Mouse (Mus musculus): ENCODE measurements around the gene Elf5. TPM values are rescaled to one million over a fixed set of nuclear protein-coding genes. Genes with fewer than 3 reads are reported as not detected.

The Elf5 gene
- polyA plus RNA-seq, 1 experiment from 2014 or later, result 0.10 TPM

DNA sequence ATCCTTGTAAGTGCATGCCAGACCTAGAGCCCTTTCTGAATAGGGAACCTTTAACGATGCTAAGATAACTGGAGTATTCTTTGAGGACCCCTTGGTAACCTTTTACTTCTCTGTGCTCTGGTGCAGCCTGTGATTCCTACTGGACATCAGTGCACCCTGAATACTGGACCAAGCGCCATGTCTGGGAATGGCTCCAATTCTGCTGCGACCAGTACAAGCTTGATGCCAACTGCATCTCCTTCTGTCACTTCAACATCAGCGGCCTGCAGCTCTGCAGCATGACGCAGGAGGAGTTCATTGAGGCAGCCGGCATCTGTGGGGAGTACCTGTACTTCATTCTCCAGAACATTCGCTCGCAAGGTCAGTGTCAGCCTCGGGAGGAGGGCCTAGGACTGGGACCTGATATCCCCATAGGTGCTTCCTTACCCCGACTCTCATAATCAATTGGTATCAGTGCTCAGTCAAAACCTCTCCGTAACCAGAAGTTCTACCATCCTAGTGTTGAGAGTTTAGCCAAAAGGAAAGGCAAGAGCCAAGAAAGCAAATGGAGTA, 27.7 kb downstream of the Elf5 start:
- Histone ChIP-seq H3K27ac (replicated peaks) (no peak overlapping the region), H3K4me2 (replicated peaks) (no peak overlapping the region), H3K36me3 (no peaks in the 10 kb centered on the region), H3K4me3 (no peak overlapping the region), H3K9me3 (no peaks in the 10 kb centered on the region), H3K27me3 (no peaks in the 10 kb centered on the region), H3K9ac (replicated peaks) (no peak overlapping the region), H3K4me1 (0 out of 2 replicates have a peak, but pooled peaks cover 3% of the 10 kb centered on the region)
- WGBS, result 91% methylated on average over 11 of the region's 11 CpGs
- no peak for ATAC-seq (ENCODE audit: low FRiP score, low read depth)

DNA sequence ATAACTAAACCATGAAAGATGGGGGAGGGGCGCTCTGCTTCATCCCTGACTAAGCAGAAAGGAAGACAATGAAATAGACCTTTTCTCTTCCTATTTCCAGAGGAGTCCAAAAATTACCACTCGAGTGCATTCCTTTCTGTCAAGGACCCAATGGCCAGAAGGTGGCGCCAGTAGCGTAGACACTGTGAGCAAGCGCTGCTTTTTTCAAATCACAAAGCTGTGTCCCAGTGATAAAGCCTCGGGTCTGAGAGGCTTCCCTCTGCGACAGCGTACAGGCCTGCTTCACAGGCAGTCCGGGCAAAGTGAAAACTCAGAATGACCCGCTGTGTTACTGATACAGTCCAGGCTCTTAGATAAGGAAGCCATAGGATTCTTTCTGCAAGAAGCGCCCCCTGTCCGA, 28.2 kb downstream of the Elf5 start:
- peak overlapping the region; percentile 29 for H3K4me3 ChIP-seq
- H3K9ac ChIP-seq (replicated peaks), result peak overlapping the region; percentile 37; the same call in 1 of the 2 replicates
- no peak overlapping the region for H3K27ac ChIP-seq (replicated peaks)
- H3K27me3 ChIP-seq, result no peaks in the 10 kb centered on the region
- H3K9me3 ChIP-seq, result no peaks in the 10 kb centered on the region
- H3K4me1 ChIP-seq, result 0 out of 2 replicates have a peak, but pooled peaks cover 3% of the 10 kb centered on the region
- peak overlapping the region; percentile 51 for H3K4me2 ChIP-seq (replicated peaks)
- peak; percentile 47; the same call in 1 of the 2 replicates for ATAC-seq (ENCODE audit: low FRiP score, low read depth)
- no peaks in the 10 kb centered on the region for H3K36me3 ChIP-seq
- WGBS, result 6% methylated on average over 12 of the region's 12 CpGs

DNA sequence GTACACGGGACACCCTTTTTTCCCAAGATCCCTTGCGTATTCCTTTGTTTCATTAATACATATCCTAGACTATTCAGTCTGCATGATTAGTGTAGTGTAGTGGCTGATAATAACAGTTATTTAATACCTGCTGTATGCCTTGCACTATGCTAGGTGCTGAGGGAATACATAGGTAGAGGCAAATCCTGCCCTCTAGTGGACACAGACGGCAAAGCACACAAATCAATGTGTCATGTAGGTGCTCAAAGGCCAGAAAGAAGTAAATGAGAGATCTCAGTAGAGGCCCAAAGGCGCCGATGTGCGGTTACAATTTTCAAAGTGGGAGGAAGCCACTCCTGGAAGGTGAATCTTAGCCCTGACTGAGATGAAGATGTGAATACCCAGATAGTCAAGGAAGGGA, 34.3 kb downstream of the Elf5 start:
- no peaks in the 10 kb centered on the region for H3K36me3 ChIP-seq
- no peaks in the 10 kb centered on the region for H3K27me3 ChIP-seq
- H3K9ac ChIP-seq (replicated peaks), result no peak overlapping the region
- no peak overlapping the region for H3K4me3 ChIP-seq
- H3K4me1 ChIP-seq, result no peaks in the 10 kb centered on the region
- H3K9me3 ChIP-seq, result no peaks in the 10 kb centered on the region
- 68% methylated on average over 6 of the region's 6 CpGs for WGBS
- no peak overlapping the region for H3K27ac ChIP-seq (replicated peaks)
- no peak for ATAC-seq (ENCODE audit: low FRiP score, low read depth)
- H3K4me2 ChIP-seq (replicated peaks), result no peak overlapping the region

DNA sequence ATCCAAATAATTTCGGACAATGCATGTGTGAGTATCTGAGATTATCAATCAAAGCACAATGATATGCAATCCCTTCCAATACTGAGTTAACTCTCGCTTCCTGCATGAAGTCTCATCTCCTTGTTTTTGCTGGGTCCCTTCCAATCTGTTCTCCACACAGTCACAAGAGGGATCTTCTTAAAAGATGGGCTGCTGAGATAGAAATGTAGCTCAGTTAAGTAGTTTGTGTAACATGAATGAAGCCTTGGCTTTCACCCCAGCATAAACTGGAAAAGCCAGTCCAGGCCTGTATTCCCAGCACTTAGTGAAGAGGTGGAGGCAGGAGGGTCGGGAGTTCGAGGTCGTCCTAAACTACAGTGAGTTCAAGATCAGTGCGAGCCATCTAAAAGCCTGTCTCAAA, 34.8 kb downstream of the Elf5 start:
- H3K9me3 ChIP-seq, result no peaks in the 10 kb centered on the region
- no peaks in the 10 kb centered on the region for H3K4me1 ChIP-seq
- H3K4me3 ChIP-seq, result no peak overlapping the region
- H3K27me3 ChIP-seq, result no peaks in the 10 kb centered on the region
- no peaks in the 10 kb centered on the region for H3K36me3 ChIP-seq
- no peak overlapping the region for H3K4me2 ChIP-seq (replicated peaks)
- ATAC-seq (ENCODE audit: low FRiP score, low read depth), result no peak
- WGBS, result 91% methylated on average over 6 of the region's 6 CpGs
- no peak overlapping the region for H3K9ac ChIP-seq (replicated peaks)
- no peak overlapping the region for H3K27ac ChIP-seq (replicated peaks)

DNA sequence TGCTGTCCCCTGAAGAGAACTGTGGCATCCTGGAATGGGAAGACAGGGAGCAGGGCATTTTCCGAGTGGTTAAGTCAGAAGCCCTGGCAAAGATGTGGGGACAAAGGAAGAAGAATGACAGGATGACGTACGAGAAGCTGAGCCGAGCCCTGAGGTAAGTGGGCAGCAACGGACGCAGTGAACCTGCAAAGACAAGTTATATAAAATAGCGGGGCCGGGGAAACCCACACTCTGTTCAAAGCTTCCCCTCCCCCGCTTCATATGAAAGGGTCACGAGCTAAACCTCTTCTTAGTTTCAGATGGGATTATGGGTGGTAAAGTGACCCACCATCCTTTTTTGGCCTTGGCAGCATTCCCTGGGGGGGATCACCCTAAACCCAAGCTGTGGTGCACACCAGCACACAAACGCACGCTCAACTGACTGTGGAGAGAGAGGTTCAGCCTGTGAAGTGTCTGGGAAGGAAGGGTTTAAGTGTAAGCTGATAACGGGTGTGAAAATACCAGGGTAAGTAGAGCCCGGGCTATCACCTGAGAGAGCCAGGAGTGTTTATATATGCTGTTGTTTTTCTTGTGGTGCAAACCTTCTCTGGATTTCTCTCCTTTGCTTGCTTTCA, 37.6 kb downstream of the Elf5 start:
- Histone ChIP-seq H3K27ac (replicated peaks) (no peak overlapping the region), H3K4me3 (no peak overlapping the region), H3K9me3 (no peaks in the 10 kb centered on the region), H3K36me3 (peaks cover 16% of the 10 kb centered on the region), H3K4me1 (no peaks in the 10 kb centered on the region), H3K27me3 (no peaks in the 10 kb centered on the region), H3K9ac (replicated peaks) (no peak overlapping the region), H3K4me2 (replicated peaks) (no peak overlapping the region)
- ATAC-seq (ENCODE audit: low FRiP score, low read depth), result no peak
- 71% methylated on average over 14 of the region's 14 CpGs for WGBS

DNA sequence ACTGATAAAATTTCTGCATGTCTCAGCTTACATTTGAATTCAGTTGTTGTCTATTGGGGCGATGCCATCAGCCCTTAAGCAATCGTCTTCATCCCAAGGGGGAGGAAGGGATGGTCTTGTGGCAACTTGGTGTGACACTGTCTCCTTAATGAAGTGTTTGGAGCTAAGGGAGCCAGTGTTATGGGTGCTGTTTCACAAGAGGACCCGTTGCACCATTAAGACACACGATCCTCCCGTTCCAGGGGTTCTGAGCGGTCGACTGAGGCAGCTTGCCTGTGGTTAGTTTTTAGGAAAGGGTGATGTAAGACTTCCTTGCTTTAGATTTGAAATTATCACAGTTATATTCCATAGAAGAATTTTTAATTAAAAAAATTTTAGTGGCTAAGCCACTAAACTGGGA, 38.3 kb downstream of the Elf5 start:
- Histone ChIP-seq H3K36me3 (peaks cover 24% of the 10 kb centered on the region), H3K27ac (replicated peaks) (no peak overlapping the region), H3K9ac (replicated peaks) (no peak overlapping the region), H3K9me3 (no peaks in the 10 kb centered on the region), H3K4me3 (no peak overlapping the region), H3K27me3 (no peaks in the 10 kb centered on the region), H3K4me1 (no peaks in the 10 kb centered on the region), H3K4me2 (replicated peaks) (no peak overlapping the region)
- 94% methylated on average over 7 of the region's 7 CpGs for WGBS
- no peak for ATAC-seq (ENCODE audit: low FRiP score, low read depth)

DNA sequence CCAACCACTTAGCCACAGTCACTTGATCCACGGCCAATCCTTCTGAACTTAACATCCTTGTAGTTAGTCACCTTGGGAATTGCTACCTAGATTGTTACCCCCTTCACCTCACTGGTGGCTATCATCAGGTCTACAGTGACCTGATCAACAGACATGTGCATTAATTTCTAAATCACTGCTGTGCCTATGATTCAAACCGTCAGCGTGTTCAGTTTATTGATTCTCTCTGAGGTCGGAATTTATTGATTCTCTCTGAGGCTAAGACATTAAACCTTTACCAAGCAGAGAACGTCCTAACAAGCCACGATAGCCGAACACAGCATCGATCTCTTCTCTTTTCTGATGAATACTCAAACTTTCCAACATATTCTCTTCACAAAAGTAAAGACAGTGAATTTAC, 38.8 kb downstream of the Elf5 start:
- Histone ChIP-seq H3K4me3 (no peak overlapping the region), H3K27ac (replicated peaks) (no peak overlapping the region), H3K4me2 (replicated peaks) (no peak overlapping the region), H3K9ac (replicated peaks) (no peak overlapping the region), H3K27me3 (no peaks in the 10 kb centered on the region), H3K36me3 (peaks cover 29% of the 10 kb centered on the region), H3K4me1 (no peaks in the 10 kb centered on the region), H3K9me3 (no peaks in the 10 kb centered on the region)
- ATAC-seq (ENCODE audit: low FRiP score, low read depth), result no peak
- 88% methylated on average over 8 of the region's 8 CpGs for WGBS

DNA sequence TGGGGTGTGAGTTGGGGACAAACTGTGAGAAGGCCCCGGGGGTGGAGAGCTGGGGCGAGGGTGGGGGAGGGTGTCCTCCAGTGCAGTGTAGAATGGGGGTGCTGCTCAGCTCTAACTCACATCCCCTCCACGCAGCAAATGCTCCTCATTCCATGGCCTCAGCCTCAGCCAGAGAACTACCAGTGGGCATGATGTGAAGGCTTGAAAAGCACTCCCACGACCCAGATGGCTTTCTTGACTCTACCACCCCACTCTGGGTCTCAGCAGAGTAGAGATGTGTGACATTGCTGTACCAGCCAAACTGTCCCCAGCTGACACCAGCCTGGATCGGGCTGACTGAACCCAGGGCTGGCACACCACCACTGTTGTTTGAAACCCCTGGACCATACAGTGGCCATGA, 41.1 kb downstream of the Elf5 start:
- 85% methylated on average over 5 of the region's 5 CpGs for WGBS
- no peak for ATAC-seq (ENCODE audit: low FRiP score, low read depth)

DNA sequence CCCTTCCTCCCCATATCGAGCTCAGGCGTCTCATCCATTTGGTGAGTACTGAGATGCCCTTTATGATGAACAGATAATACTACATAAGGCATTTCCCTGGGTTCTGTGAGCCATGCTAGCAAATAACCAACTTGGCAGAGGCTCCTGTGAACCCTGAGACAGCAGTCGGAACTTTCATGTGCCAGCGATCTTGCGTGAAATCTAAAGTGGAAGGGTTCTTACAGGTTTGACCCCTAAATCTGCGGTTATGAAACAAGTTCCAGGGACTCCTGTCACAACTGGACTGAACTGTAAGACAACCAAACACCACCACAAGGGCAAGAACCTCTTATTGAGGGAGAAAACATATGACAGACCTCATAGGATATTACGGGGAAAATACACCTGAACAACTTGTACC, 44.3 kb downstream of the Elf5 start:
- Histone ChIP-seq H3K9ac (replicated peaks) (no peak overlapping the region), H3K4me1 (no peaks in the 10 kb centered on the region), H3K4me2 (replicated peaks) (no peak overlapping the region), H3K4me3 (no peak overlapping the region), H3K27me3 (no peaks in the 10 kb centered on the region), H3K27ac (replicated peaks) (no peak overlapping the region), H3K9me3 (no peaks in the 10 kb centered on the region), H3K36me3 (peaks cover 72% of the 10 kb centered on the region)
- WGBS, result 98% methylated on average over 7 of the region's 7 CpGs
- ATAC-seq (ENCODE audit: low FRiP score, low read depth), result no peak

More for the DNA sequence above, 41.1 kb downstream of the Elf5 start:
- Histone ChIP-seq H3K36me3 (peaks cover 42% of the 10 kb centered on the region), H3K27me3 (no peaks in the 10 kb centered on the region), H3K9ac (replicated peaks) (no peak overlapping the region), H3K4me2 (replicated peaks) (no peak overlapping the region), H3K4me3 (no peak overlapping the region), H3K4me1 (no peaks in the 10 kb centered on the region), H3K9me3 (no peaks in the 10 kb centered on the region), H3K27ac (replicated peaks) (no peak overlapping the region)

DNA sequence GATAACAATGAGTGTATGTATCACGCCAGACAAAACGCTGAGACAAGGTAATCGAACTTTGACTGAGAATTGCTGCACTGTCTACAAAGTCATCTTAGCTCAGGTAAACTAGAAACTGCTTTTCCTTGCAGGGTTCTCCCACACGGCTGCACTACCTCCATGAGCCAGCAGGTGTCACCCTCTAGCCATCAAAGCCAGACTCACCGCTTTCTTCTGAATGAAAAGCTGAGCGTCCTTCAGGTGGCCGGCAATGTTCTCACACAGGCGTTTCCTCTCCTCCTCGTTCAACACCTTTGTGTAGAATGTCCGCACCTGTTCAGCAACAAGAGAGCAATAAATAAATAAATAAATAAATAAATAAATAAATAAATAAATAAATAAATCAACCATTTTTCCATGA, 45.2 kb downstream of the Elf5 start:
- Histone ChIP-seq H3K9me3 (no peaks in the 10 kb centered on the region), H3K4me3 (no peak overlapping the region), H3K9ac (replicated peaks) (no peak overlapping the region), H3K27ac (replicated peaks) (no peak overlapping the region), H3K27me3 (no peaks in the 10 kb centered on the region), H3K4me1 (no peaks in the 10 kb centered on the region), H3K4me2 (replicated peaks) (no peak overlapping the region), H3K36me3 (peaks cover 80% of the 10 kb centered on the region)
- ATAC-seq (ENCODE audit: low FRiP score, low read depth), result peak; percentile 69; the same call in 1 of the 2 replicates
- WGBS, result 25% methylated on average over 10 of the region's 10 CpGs

DNA sequence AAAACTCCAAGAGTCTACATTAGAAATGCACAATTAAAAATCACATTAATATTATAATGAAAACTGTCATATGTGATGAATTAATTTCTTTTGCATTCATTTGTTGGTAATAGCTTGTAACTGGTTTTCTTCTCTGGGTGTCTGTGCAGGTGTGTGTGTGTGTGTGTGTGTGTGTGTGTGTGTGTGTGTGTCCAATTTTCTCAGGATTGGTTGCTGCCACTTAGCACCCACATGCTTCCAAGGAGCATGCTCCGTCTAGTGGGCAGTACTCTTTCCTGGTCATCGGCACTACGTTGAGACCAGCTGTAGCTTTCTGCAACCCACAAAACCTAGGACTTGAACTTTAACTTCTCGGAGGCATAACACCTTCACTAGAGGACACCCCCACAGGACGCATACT, 45.6 kb downstream of the Elf5 start:
- peak; percentile 12; the same call in 1 of the 2 replicates for ATAC-seq (ENCODE audit: low FRiP score, low read depth)
- no peak overlapping the region for H3K4me3 ChIP-seq
- peaks cover 84% of the 10 kb centered on the region for H3K36me3 ChIP-seq
- no peak overlapping the region for H3K27ac ChIP-seq (replicated peaks)
- H3K27me3 ChIP-seq, result no peaks in the 10 kb centered on the region
- WGBS, result 89% methylated on average over 5 of the region's 5 CpGs
- H3K9ac ChIP-seq (replicated peaks), result no peak overlapping the region
- H3K4me1 ChIP-seq, result no peaks in the 10 kb centered on the region
- no peaks in the 10 kb centered on the region for H3K9me3 ChIP-seq
- no peak overlapping the region for H3K4me2 ChIP-seq (replicated peaks)

DNA sequence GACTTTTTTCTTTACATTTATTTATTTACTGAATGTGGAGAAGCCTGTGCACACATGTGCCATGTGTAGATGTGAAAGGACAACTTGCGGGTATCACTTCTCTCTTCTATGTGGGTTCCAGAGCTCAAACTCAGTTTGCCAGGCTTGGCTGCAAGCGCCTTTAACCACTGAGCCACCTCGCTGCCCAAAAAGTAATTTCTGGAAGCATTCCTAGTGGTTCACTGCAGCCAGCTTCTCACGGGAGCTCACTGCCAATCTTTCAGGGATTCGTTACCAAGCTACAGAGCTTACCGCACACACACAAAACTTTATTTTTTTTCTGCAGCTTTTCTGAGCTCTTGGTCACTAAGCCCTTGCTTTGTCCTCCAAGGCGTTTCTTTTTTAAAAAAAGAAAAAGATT, 46.1 kb downstream of the Elf5 start:
- Histone ChIP-seq H3K27ac (replicated peaks) (no peak overlapping the region), H3K9me3 (no peaks in the 10 kb centered on the region), H3K4me1 (no peaks in the 10 kb centered on the region), H3K27me3 (no peaks in the 10 kb centered on the region), H3K9ac (replicated peaks) (no peak overlapping the region), H3K4me2 (replicated peaks) (no peak overlapping the region), H3K36me3 (peaks cover 87% of the 10 kb centered on the region), H3K4me3 (no peak overlapping the region)
- ATAC-seq (ENCODE audit: low FRiP score, low read depth), result no peak
- 94% methylated on average over 7 of the region's 7 CpGs for WGBS

DNA sequence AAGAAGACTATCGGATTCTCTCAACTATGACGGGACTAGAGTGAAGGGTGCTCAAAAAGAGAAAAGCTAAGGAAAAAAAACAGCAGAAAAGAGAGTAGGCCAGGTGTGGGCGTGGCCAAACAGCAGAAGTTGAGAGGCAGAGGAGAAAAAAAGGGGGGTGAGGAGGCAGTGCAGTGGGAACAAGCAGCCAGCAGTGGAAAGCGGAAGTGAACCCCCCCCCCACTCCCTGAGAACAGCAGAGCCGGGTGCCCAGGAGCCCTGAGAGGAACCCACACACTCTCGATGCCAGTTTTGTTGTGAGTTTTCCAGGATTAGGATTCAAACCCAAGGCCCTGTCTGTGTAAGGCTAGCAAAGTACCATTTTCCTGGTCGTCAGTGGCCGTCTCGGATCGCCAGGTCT, 47.6 kb downstream of the Elf5 start:
- H3K4me1 ChIP-seq, result no peaks in the 10 kb centered on the region
- H3K9ac ChIP-seq (replicated peaks), result no peak overlapping the region
- ATAC-seq (ENCODE audit: low FRiP score, low read depth), result no peak
- no peak overlapping the region for H3K27ac ChIP-seq (replicated peaks)
- no peaks in the 10 kb centered on the region for H3K27me3 ChIP-seq
- no peak overlapping the region for H3K4me2 ChIP-seq (replicated peaks)
- no peaks in the 10 kb centered on the region for H3K9me3 ChIP-seq
- no peak overlapping the region for H3K4me3 ChIP-seq
- 95% methylated on average over 10 of the region's 10 CpGs for WGBS
- peaks cover 79% of the 10 kb centered on the region for H3K36me3 ChIP-seq
